Mouse (Mus musculus) heart, postnatal 0 days (tissue): Measurements from ENCODE around the gene Adgrg3. TPM values are rescaled to one million over a fixed set of nuclear protein-coding genes. Genes with fewer than 3 reads are reported as not detected.

Experiments used
- ATAC-seq: fragments of 200-750 bp; cut with Nextera tagmentation; 2 replicates; pipeline ENCODE4 v1.8.0; 2017; ENCODE audit warnings: low read depth, moderate number of reproducible peaks, moderate library complexity; ENCODE audit not compliant: insufficient read depth
- DNase-seq: peaks from one replicate; pipeline ENCODE4 v3.0.0-alpha.2; 2016; ENCODE audit warnings: low spot score
- H3K27ac ChIP-seq: fragments of 300-500 bp; sonication (generic); 2 replicates; pipeline ENCODE4 v1.5.1; 2014; ENCODE audit warnings: low read depth, mild to moderate bottlenecking
- H3K27me3 ChIP-seq: fragments of 300-500 bp; sonication (generic); 2 replicates; pipeline ENCODE4 v1.6.1; 2014; ENCODE audit warnings: low read length, mixed read lengths; ENCODE audit not compliant: control insufficient read depth, insufficient read depth
- H3K36me3 ChIP-seq: fragments of 300-500 bp; sonication (generic); replicated peaks from 2 replicates; pipeline ENCODE4 v1.6.1; 2014; ENCODE audit warnings: low read length, mixed read lengths; ENCODE audit not compliant: control insufficient read depth, insufficient read depth
- H3K4me1 ChIP-seq: fragments of 300-500 bp; sonication (generic); 2 replicates; pipeline ENCODE4 v1.6.1; 2014; ENCODE audit warnings: antibody characterized with exemption; ENCODE audit not compliant: control insufficient read depth, insufficient read depth
- H3K4me2 ChIP-seq: fragments of 300-500 bp; sonication (generic); 2 replicates; pipeline ENCODE4 v1.6.1; 2014; ENCODE audit warnings: low read depth, mild to moderate bottlenecking, low read length, moderate library complexity
- H3K4me3 ChIP-seq: fragments of 300-500 bp; sonication (generic); 2 replicates; pipeline ENCODE4 v1.5.1; 2014; ENCODE audit warnings: low read depth, low read length
- H3K9ac ChIP-seq: fragments of 300-500 bp; sonication (generic); replicated peaks from 2 replicates; pipeline ENCODE4 v1.6.1; 2014; ENCODE audit warnings: low read depth, low read length, mixed read lengths
- H3K9me3 ChIP-seq: fragments of 300-500 bp; sonication (generic); replicated peaks from 2 replicates; pipeline ENCODE4 v1.6.1; 2016; ENCODE audit warnings: low read length; ENCODE audit not compliant: control insufficient read depth
- CTCF ChIP-seq: IDR thresholded peaks from 2 replicates; pipeline ENCODE4 v1.5.1; 2016; ENCODE audit warnings: antibody characterized with exemption, control low read depth, low read depth
- EP300 ChIP-seq: IDR thresholded peaks from 2 replicates; pipeline ENCODE4 v1.6.1; 2016; ENCODE audit warnings: antibody characterized with exemption, low read depth
- WGBS: fragments of 180-500 bp; shearing (Covaris S2); extraction: QIAGEN DNeasy Blood & Tissue Kit; methylation state at CpG from one replicate; pipeline ENCODE4 v1.1.7; 2014; 5-methylcytosine and 5-hydroxymethylcytosine counted together
- polyA plus RNA-seq: library from polyadenylated mRNA; unstranded; fragments of >200 nt; fragmentation: Nextera tagmentation; extraction: Ambion mirVana; gene quantifications from 2 replicates; pipeline ENCODE4 v1.2.1, GENCODE M21; 2015
- total RNA-seq: library from RNA; depleted of rRNA; stranded (reverse); fragments of >200 nt; gene quantifications from 2 replicates; pipeline ENCODE4 v1.2.3, GENCODE M21; 2014; ENCODE audit warnings: low replicate concordance

Gene Adgrg3
- total and polyA plus RNA-seq, 2 experiments from 2014 or later, result 2.7 to 4.4 TPM

GRCm38 (mm10) chr8:94997857-94998243 is 19.6 kb upstream of the Adgrg3 start:
- Histone ChIP-seq H3K27ac (peak overlapping the region; percentile 80), H3K4me2 (no peak overlapping the region), H3K4me3 (no peak overlapping the region), H3K4me1 (peaks cover 36% of the 10 kb centered on the region), H3K27me3 (no peaks in the 10 kb centered on the region), H3K9ac (no peak overlapping the region), H3K9me3 (no peaks in the 10 kb centered on the region), H3K36me3 (no peaks in the 10 kb centered on the region)
- no peak for ATAC-seq
- no peak for DNase-seq
- no peak for TF ChIP-seq EP300
- TF ChIP-seq CTCF, result no peak
- 53% methylated on average over 6 of the region's 6 CpGs for WGBS

- peak overlapping the region; percentile 80 for H3K27ac ChIP-seq
These were observed 19.1 kb upstream of the Adgrg3 start for GRCm38 (mm10) chr8:94998431-94998830.

GRCm38 (mm10) chr8:94999004-94999403 is 18.5 kb upstream of the Adgrg3 start:
- ATAC-seq (peak; percentile 19; the same call in 1 of the 2 replicates), DNase-seq (peak; percentile 38)
- TF ChIP-seq EP300, result peak; percentile 69; the same call in 1 of the 2 replicates
- no peak for TF ChIP-seq CTCF
- Histone ChIP-seq H3K4me2 (no peak overlapping the region), H3K9me3 (no peaks in the 10 kb centered on the region), H3K9ac (no peak overlapping the region), H3K36me3 (no peaks in the 10 kb centered on the region), H3K27ac (peak overlapping the region; percentile 80), H3K4me1 (peaks cover 31% of the 10 kb centered on the region), H3K27me3 (no peaks in the 10 kb centered on the region), H3K4me3 (no peak overlapping the region)
- 53% methylated on average over 6 of the region's 6 CpGs for WGBS

More at GRCm38 (mm10) chr8:94998431-94998830, 19.1 kb upstream of the Adgrg3 start:
- WGBS, result 43% methylated on average over 2 of the region's 2 CpGs
- Histone ChIP-seq H3K27me3 (no peaks in the 10 kb centered on the region), H3K4me2 (no peak overlapping the region), H3K36me3 (no peaks in the 10 kb centered on the region), H3K9ac (no peak overlapping the region), H3K9me3 (no peaks in the 10 kb centered on the region), H3K4me1 (peaks cover 36% of the 10 kb centered on the region), H3K4me3 (no peak overlapping the region)
- DNase-seq (no peak), ATAC-seq (no peak)
- TF ChIP-seq CTCF (no peak), EP300 (no peak)

- Histone ChIP-seq H3K4me1 (peaks cover 25% of the 10 kb centered on the region), H3K36me3 (no peaks in the 10 kb centered on the region), H3K4me2 (no peak overlapping the region), H3K4me3 (no peak overlapping the region), H3K27ac (peak overlapping the region; percentile 80), H3K27me3 (no peaks in the 10 kb centered on the region), H3K9ac (no peak overlapping the region), H3K9me3 (no peaks in the 10 kb centered on the region)
- ATAC-seq (peak; percentile 59), DNase-seq (peak; percentile 61)
- WGBS, result 55% methylated on average over 6 of the region's 6 CpGs
- TF ChIP-seq EP300 (peak; percentile 85), CTCF (no peak)
These were observed 17.5 kb upstream of the Adgrg3 start for GRCm38 (mm10) chr8:94999956-95000355.

- H3K27ac ChIP-seq, result peak overlapping the region; percentile 67
- no peaks in the 10 kb centered on the region for H3K9me3 ChIP-seq
- no peaks in the 10 kb centered on the region for H3K36me3 ChIP-seq
- no peak overlapping the region for H3K4me3 ChIP-seq
- H3K9ac ChIP-seq, result no peak overlapping the region
- TF ChIP-seq EP300, result no peak
- TF ChIP-seq CTCF, result no peak
- 37% methylated on average over 5 of the region's 5 CpGs for WGBS
- DNase-seq (peak; percentile 58), ATAC-seq (peak; percentile 10; the same call in 1 of the 2 replicates)
- H3K4me1 ChIP-seq, result peaks cover 25% of the 10 kb centered on the region
- no peaks in the 10 kb centered on the region for H3K27me3 ChIP-seq
- H3K4me2 ChIP-seq, result no peak overlapping the region
These were observed 16.8 kb upstream of the Adgrg3 start for GRCm38 (mm10) chr8:95000684-95001083.

GRCm38 (mm10) chr8:95001165-95001564 is 16.3 kb upstream of the Adgrg3 start:
- Histone ChIP-seq H3K9ac (no peak overlapping the region), H3K4me2 (no peak overlapping the region), H3K36me3 (no peaks in the 10 kb centered on the region), H3K27ac (peak overlapping the region; percentile 67), H3K9me3 (no peaks in the 10 kb centered on the region), H3K27me3 (no peaks in the 10 kb centered on the region), H3K4me1 (peaks cover 25% of the 10 kb centered on the region), H3K4me3 (no peak overlapping the region)
- 65% methylated on average over 5 of the region's 5 CpGs for WGBS
- no peak for TF ChIP-seq EP300
- TF ChIP-seq CTCF, result no peak
- DNase-seq, result no peak
- no peak for ATAC-seq
